Mouse (Mus musculus) CH12.LX (cell line): ENCODE data around the gene Nme6. TPM values are rescaled to one million over a fixed set of nuclear protein-coding genes. Genes with fewer than 3 reads are reported as not detected.
A peak's percentile ranks its signal among the peaks of the same experiment; 100 is the strongest.

Source experiments
- DNase-seq: peaks from one replicate; pipeline ENCODE4 v3.0.0-alpha.2; 2013; ENCODE audit errors: extremely low read depth
- H3K27ac ChIP-seq: 2 replicates; pipeline ENCODE4 v1.5.1; 2012; ENCODE audit warnings: low read depth, mild to moderate bottlenecking, control low read depth, moderate library complexity; ENCODE audit not compliant: insufficient read depth
- H3K27me3 ChIP-seq: replicated peaks from 2 replicates; pipeline ENCODE3; 2012; ENCODE audit warnings: inconsistent platforms
- H3K36me3 ChIP-seq, 2 experiments: replicated peaks in 1 of 2; 2 replicates each; pipeline versions ENCODE3 to v1.6.1; 2012; ENCODE audit warnings: inconsistent platforms in 1 of 2, low read length in 1 of 2, mild to moderate bottlenecking in 1 of 2, mixed read lengths in 1 of 2, moderate library complexity in 1 of 2; ENCODE audit not compliant: control insufficient read depth in 1 of 2, insufficient read depth in 1 of 2
- H3K4me1 ChIP-seq, 2 experiments: 2 replicates each; pipeline ENCODE4 v1.6.1; 2012; ENCODE audit warnings: inconsistent platforms in 1 of 2, moderate library complexity in 1 of 2; ENCODE audit not compliant: insufficient read depth in 2 of 2, control insufficient read depth in 1 of 2
- H3K4me2 ChIP-seq: 2 replicates; pipeline ENCODE4 v1.6.1; 2012; ENCODE audit warnings: low read depth, mild to moderate bottlenecking, control low read depth; ENCODE audit not compliant: poor library complexity, insufficient read depth, severe bottlenecking
- H3K4me3 ChIP-seq, 3 experiments: fragments of 150-350 bp in 1 of 3; sonication (generic) in 1 of 3; replicated peaks in 1 of 3; 2 replicates each; pipeline versions ENCODE3 to v1.5.1; 2011 to 2012; ENCODE audit warnings: low read depth in 2 of 3, low read length in 2 of 3, mild to moderate bottlenecking in 2 of 3, moderate library complexity in 2 of 3, control low read depth in 1 of 3, improper control_type of control experiment in 1 of 3, inconsistent platforms in 1 of 3, mixed read lengths in 1 of 3; ENCODE audit not compliant: poor library complexity in 1 of 3
- H3K79me2 ChIP-seq: replicated peaks from 2 replicates; pipeline ENCODE4 v1.6.1; 2012; ENCODE audit warnings: mild to moderate bottlenecking, moderate library complexity; ENCODE audit not compliant: control insufficient read depth, poor library complexity, insufficient read depth, severe bottlenecking; ENCODE audit errors: extremely low read depth
- H3K9ac ChIP-seq: 2 replicates; pipeline ENCODE4 v1.6.1; 2012; ENCODE audit warnings: low read depth, mild to moderate bottlenecking, control low read depth, moderate library complexity; ENCODE audit not compliant: insufficient read depth
- H3K9me3 ChIP-seq: replicated peaks from 2 replicates; pipeline ENCODE3; 2012; ENCODE audit warnings: low read length, inconsistent platforms, mixed read lengths
- BHLHE40 ChIP-seq: IDR thresholded peaks from 2 replicates; pipeline ENCODE4 v1.6.1; 2011; ENCODE audit warnings: mild to moderate bottlenecking, low read depth, low read length, improper control_type of control experiment
- CHD1 ChIP-seq: IDR thresholded peaks from 2 replicates; pipeline ENCODE4 v1.6.1; 2012; ENCODE audit warnings: low read depth, low read length, improper control_type of control experiment, inconsistent platforms
- CHD2 ChIP-seq: IDR thresholded peaks from 2 replicates; pipeline ENCODE4 v1.6.1; 2011; ENCODE audit warnings: low read length, improper control_type of control experiment
- CTCF ChIP-seq, 2 experiments: IDR thresholded peaks in 1 of 2; conservative IDR thresholded peaks in 1 of 2; 2 replicates each; pipeline ENCODE4 v1.5.1; 2011 to 2012; ENCODE audit warnings: low read depth in 2 of 2, low read length in 2 of 2, improper control_type of control experiment in 1 of 2, inconsistent platforms in 1 of 2, mild to moderate bottlenecking in 1 of 2, moderate library complexity in 1 of 2
- E2F4 ChIP-seq: IDR thresholded peaks from 2 replicates; pipeline ENCODE4 v1.6.1; 2011; ENCODE audit warnings: low read depth, low read length, improper control_type of control experiment; ENCODE audit not compliant: insufficient replicate concordance
- EP300 ChIP-seq: IDR thresholded peaks from 2 replicates; pipeline ENCODE4 v1.6.1; 2011; ENCODE audit warnings: low read length, improper control_type of control experiment
- ETS1 ChIP-seq: conservative IDR thresholded peaks from 2 replicates; pipeline ENCODE4 v1.6.1; 2012; ENCODE audit warnings: low read depth, mild to moderate bottlenecking, inconsistent platforms, low read length, improper control_type of control experiment, moderate library complexity
- HCFC1 ChIP-seq: IDR thresholded peaks from 2 replicates; pipeline ENCODE4 v1.6.1; 2012; ENCODE audit warnings: low read depth, mild to moderate bottlenecking, inconsistent platforms, low read length, improper control_type of control experiment
- IRF4 ChIP-seq: IDR thresholded peaks from 2 replicates; pipeline ENCODE4 v1.6.1; 2014; ENCODE audit warnings: low read depth, mild to moderate bottlenecking, inconsistent platforms, low read length, improper control_type of control experiment
- JUN ChIP-seq: IDR thresholded peaks from 2 replicates; pipeline ENCODE4 v1.6.1; 2011; ENCODE audit warnings: low read depth, mild to moderate bottlenecking, low read length, improper control_type of control experiment, moderate library complexity; ENCODE audit not compliant: insufficient read depth
- JUND ChIP-seq: conservative IDR thresholded peaks from 2 replicates; pipeline ENCODE4 v1.6.1; 2011; ENCODE audit warnings: low read depth, low read length, improper control_type of control experiment
- MAX ChIP-seq: IDR thresholded peaks from 2 replicates; pipeline ENCODE4 v1.6.1; 2011; ENCODE audit warnings: low read length, improper control_type of control experiment
- MAZ ChIP-seq: IDR thresholded peaks from 2 replicates; pipeline ENCODE4 v1.6.1; 2012; ENCODE audit warnings: low read depth, mild to moderate bottlenecking, inconsistent platforms, low read length, improper control_type of control experiment, moderate library complexity
- MXI1 ChIP-seq: IDR thresholded peaks from 2 replicates; pipeline ENCODE4 v1.6.1; 2011; ENCODE audit warnings: mild to moderate bottlenecking, low read depth, low read length, improper control_type of control experiment
- MYC ChIP-seq: IDR thresholded peaks from 2 replicates; pipeline ENCODE4 v1.6.1; 2011; ENCODE audit warnings: low read depth, mild to moderate bottlenecking, improper control_type of control experiment, low read length
- PAX5 ChIP-seq: IDR thresholded peaks from 2 replicates; pipeline ENCODE4 v1.6.1; 2012; ENCODE audit warnings: low read length, inconsistent platforms, mixed read lengths
- POLR2A ChIP-seq: IDR thresholded peaks from 2 replicates; pipeline ENCODE4 v1.6.1; 2011; ENCODE audit warnings: low read depth, mild to moderate bottlenecking, improper control_type of control experiment, low read length
- POLR2AphosphoS2 ChIP-seq: IDR thresholded peaks from 2 replicates; pipeline ENCODE4 v1.6.1; 2011; ENCODE audit warnings: low read depth, low read length, improper control_type of control experiment
- SIN3A ChIP-seq: IDR thresholded peaks from 2 replicates; pipeline ENCODE4 v1.6.1; 2012; ENCODE audit warnings: low read length, improper control_type of control experiment, inconsistent platforms
- SMC3 ChIP-seq: IDR thresholded peaks from 2 replicates; pipeline ENCODE4 v1.6.1; 2011; ENCODE audit warnings: low read depth, low read length, improper control_type of control experiment
- TBP ChIP-seq: conservative IDR thresholded peaks from 2 replicates; pipeline ENCODE4 v1.6.1; 2011; ENCODE audit warnings: low read depth, low read length, improper control_type of control experiment
- USF1 ChIP-seq: IDR thresholded peaks from 2 replicates; pipeline ENCODE4 v1.6.1; 2014; ENCODE audit warnings: low read depth, mild to moderate bottlenecking, inconsistent platforms, low read length, improper control_type of control experiment
- ZMIZ1 ChIP-seq: IDR thresholded peaks from 2 replicates; pipeline ENCODE4 v1.6.1; 2012; ENCODE audit warnings: low read depth, mild to moderate bottlenecking, inconsistent platforms, low read length, improper control_type of control experiment
- dilution Hi-C: fragments of 300-500 bp; cut with MboI; formaldehyde crosslinking; loops from 2 replicates; pipeline ENCODE4 v1.14.3; 2020; ENCODE audit warnings: low sequenced_read_pairs; ENCODE audit not compliant: extremely low pct_unique_long_range_greater_than_20kb, extremely low pct_ligation_motif_present
- in situ Hi-C: fragments of 300-500 bp; cut with MboI; formaldehyde crosslinking; loops from 3 replicates; pipeline ENCODE4 v1.14.3; 2019; ENCODE audit warnings: low sequenced_read_pairs, low pct_ligation_motif_present, low pct_unique_long_range_greater_than_20kb, mixed read lengths
- polyA plus RNA-seq: library from polyadenylated mRNA; unstranded; fragments of >175 nt; gene quantifications from 2 replicates; pipeline ENCODE4 v1.2.1, GENCODE M21; 2012; ENCODE audit warnings: low read depth; ENCODE audit not compliant: insufficient read length
- total RNA-seq, 2 experiments: library from RNA; depleted of rRNA; stranded (reverse); fragments of 300-350 nt in 1 of 2; fragments of >200 nt in 1 of 2; gene quantifications; 2 replicates each; pipeline ENCODE4 v1.2.3; 2012 to 2014

Gene Nme6
- total and polyA plus RNA-seq, 3 experiments, result 73.1 to 110 (median 76.2) TPM

GRCm38 (mm10) chr9:109863085-109863484, 30.5 kb downstream of the Nme6 start:
- H3K79me2 ChIP-seq, result no peaks in the 10 kb centered on the region
- TF ChIP-seq ZMIZ1 (no peak), ETS1 (no peak), CTCF (conservative IDR thresholded peaks at IDR 0.05 in 1 of 2, IDR thresholded peaks at IDR 0.05 in 1 of 2; ENCODE audit: low read depth in 2 of 2, low read length in 2 of 2) (no peak), EP300 (peak; percentile 40; the same call in 1 of the 2 replicates), MYC (peak; percentile 93), TBP (no peak), BHLHE40 (peak; percentile 9; the same call in 1 of the 2 replicates), JUN (no peak; the same call in 1 of the 2 replicates), MAX (peak; percentile 83), JUND (no peak; the same call in 1 of the 2 replicates), MXI1 (no peak), IRF4 (peak; percentile 76; the same call in 1 of the 2 replicates), POLR2A (peak; percentile 13; the same call in 1 of the 2 replicates), PAX5 (no peak), SMC3 (no peak), POLR2AphosphoS2 (no peak), CHD2 (peak; percentile 71; the same call in 1 of the 2 replicates), HCFC1 (no peak; the same call in 1 of the 2 replicates)
- in situ Hi-C loops, result loop anchor here (25.0 kb wide), 1 partner anchor 176 kb away; no protein-coding TSS in a partner anchor
- peaks cover 37% of the 10 kb centered on the region for H3K27me3 ChIP-seq
- DNase-seq, result peak; percentile 56
- peak overlapping the region; percentile 80 for H3K4me2 ChIP-seq
- H3K36me3 ChIP-seq, result no peaks in the 10 kb centered on the region
- peak overlapping the region; percentile 29; the same call in 1 of the 2 replicates for H3K9ac ChIP-seq
- peak overlapping the region in 1 of 3 experiments; percentile 26 for H3K4me3 ChIP-seq
- H3K9me3 ChIP-seq, result no peaks in the 10 kb centered on the region
- dilution Hi-C loops, result no loop called here
- no peak overlapping the region for H3K27ac ChIP-seq
- peaks cover 0 to 16% of the 10 kb centered on the region in 2 experiments; a peak in 2 of 4 replicates for H3K4me1 ChIP-seq

- dilution Hi-C loops, result no loop called here
- no peak for DNase-seq
- Histone ChIP-seq H3K9ac (no peak overlapping the region), H3K4me1 (peaks cover 2 to 24% of the 10 kb centered on the region in 2 experiments; a peak in 3 of 4 replicates), H3K4me3 (no peak overlapping the region), H3K79me2 (no peaks in the 10 kb centered on the region), H3K4me2 (no peak overlapping the region), H3K36me3 (no peaks in the 10 kb centered on the region), H3K27ac (no peak overlapping the region), H3K27me3 (peaks cover 25% of the 10 kb centered on the region), H3K9me3 (no peaks in the 10 kb centered on the region)
- no peak for TF ChIP-seq JUND
- no peak for TF ChIP-seq MYC
- TF ChIP-seq MAZ, result no peak
- no peak for TF ChIP-seq ZMIZ1
- TF ChIP-seq CHD1, result no peak
- no peak for TF ChIP-seq SIN3A
- no peak for TF ChIP-seq E2F4
- no peak for TF ChIP-seq MXI1
- TF ChIP-seq USF1, result no peak
- in situ Hi-C loops, result loop anchor here (25.0 kb wide), 1 partner anchor 179 kb away; no protein-coding TSS in a partner anchor
These were observed 33.7 kb downstream of the Nme6 start for GRCm38 (mm10) chr9:109866218-109866617.
